Mouse (Mus musculus) frontal cortex, postnatal 36 days (tissue): Measurements from ENCODE around the gene Gtf2h1.
"Not testable (repeated sequence)": the region's sequence is repeated elsewhere in the genome, so short reads cannot be mapped to it uniquely, and the experiment has no call there.

Experiments used
- DNase-seq, 2 experiments: peaks; one replicate each; pipeline ENCODE4 v3.0.0; 2022; ENCODE audit warnings: low spot score in 2 of 2

Gene Gtf2h1

DNA sequence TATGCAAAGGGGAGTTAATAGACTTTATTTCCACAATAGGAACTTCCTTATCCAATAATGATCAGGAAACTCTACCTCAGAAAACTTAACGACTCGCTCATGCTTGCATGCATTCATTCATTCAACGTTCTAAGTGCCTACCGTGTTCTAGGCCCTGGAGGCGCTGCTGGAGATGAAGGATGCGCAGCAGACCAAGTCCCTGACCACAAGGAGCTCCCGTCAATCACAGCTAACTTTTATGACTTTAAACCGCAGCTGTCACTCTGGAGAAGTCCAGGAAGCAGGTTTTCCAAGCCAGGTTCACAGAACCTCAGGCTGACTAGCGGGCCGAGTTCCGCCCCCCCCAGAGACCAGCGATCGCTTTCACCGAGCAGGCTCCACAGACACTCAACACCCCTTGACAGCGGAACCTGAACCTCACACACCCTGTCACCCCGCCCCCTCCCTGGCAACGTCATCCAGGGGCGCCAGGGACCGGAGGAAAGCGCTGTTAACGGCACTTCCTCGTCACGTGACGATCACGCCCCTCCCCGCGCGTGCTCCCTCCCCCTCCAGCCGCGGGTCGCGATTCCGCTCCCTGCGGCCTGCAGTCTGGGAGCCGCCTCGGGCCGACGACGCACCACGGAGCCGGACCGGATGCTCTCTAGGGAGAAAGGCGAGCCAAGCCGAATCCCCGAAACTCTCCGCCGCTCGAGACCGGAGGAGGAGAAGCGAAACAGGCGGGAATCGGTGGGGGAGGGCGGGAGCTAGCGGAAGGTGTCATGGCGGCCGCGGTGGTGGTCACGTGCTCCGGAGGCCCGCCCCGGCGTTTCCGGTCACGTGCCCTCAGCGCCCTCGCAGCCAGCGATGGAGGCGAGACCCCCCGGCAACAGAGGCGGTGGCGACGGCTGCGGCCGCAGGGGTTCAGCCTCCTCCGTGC lies at the start of gene Gtf2h1, which contains the start of gene Hps5:
Gtf2h1 (plus strand) TSS at position 817 of the 919 bp plus-strand sequence.
Hps5 (minus strand) TSS at position 778 of the 919 bp plus-strand sequence.
- peak; percentile 97 for DNase-seq

- no peak for DNase-seq
Observed at GRCm38 (mm10) chr7:46746381-46746780, 49.5 kb upstream of the Gtf2h1 start.

- no peak for DNase-seq
Observed at GRCm38 (mm10) chr7:46748459-46748858, 47.4 kb upstream of the Gtf2h1 start.

GRCm38 (mm10) chr7:46751490-46751889 lies 44.4 kb upstream of the Gtf2h1 start, which contains the start of gene Saa2:
TSS of gene Saa2 (plus strand) at chr7:46751790.
- no peak for DNase-seq

GRCm38 (mm10) chr7:46761049-46761795 lies 34.7 kb upstream of the Gtf2h1 start:
- DNase-seq: no peak

DNA sequence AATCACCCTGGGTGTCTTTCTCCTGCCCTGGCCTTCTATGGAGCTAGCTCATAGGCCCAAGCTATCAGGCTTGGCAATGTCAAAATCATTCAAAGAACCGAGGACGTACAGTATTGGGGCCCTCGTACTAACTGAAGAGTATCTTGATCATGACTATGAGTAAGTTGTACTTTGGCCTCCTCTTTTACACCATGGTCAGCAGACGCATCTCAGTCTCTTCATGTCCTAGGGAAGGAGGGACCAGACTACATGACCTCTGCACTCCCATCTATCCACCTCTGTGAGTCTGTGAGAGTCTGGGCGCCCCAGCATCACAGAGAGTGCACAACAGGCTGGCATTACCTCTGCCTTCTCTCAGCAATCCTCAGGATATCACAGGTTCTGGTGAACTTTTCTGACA lies 33.3 kb upstream of the Gtf2h1 start:
- DNase-seq: no peak

GRCm38 (mm10) chr7:46764672-46765071 lies 31.2 kb upstream of the Gtf2h1 start:
- DNase-seq: no peak

- DNase-seq: no peak
Observed at GRCm38 (mm10) chr7:46767371-46767770, 28.5 kb upstream of the Gtf2h1 start.

DNA sequence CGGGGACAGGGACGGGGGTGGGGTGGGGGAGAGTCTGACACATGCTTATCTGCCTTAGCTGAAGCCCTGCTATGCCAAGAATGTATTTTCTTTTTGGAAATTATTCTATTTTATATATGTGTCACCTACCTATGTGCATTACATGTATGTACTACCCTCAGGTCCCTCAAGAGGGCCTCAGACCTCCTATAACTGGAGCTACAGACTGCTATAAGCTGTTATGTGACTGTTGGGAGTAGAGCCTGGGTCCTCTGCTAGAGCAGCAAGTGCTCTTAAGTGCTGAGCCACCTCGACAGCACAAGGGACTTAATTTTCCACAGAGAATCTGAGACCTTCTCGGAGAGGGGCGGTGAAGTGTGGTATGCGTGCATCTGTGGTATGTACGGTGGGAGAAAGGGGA lies 27.5 kb upstream of the Gtf2h1 start:
- DNase-seq: no peak

GRCm38 (mm10) chr7:46770706-46771105 lies 25.2 kb upstream of the Gtf2h1 start:
- DNase-seq: peak; percentile 26 to 55

DNA sequence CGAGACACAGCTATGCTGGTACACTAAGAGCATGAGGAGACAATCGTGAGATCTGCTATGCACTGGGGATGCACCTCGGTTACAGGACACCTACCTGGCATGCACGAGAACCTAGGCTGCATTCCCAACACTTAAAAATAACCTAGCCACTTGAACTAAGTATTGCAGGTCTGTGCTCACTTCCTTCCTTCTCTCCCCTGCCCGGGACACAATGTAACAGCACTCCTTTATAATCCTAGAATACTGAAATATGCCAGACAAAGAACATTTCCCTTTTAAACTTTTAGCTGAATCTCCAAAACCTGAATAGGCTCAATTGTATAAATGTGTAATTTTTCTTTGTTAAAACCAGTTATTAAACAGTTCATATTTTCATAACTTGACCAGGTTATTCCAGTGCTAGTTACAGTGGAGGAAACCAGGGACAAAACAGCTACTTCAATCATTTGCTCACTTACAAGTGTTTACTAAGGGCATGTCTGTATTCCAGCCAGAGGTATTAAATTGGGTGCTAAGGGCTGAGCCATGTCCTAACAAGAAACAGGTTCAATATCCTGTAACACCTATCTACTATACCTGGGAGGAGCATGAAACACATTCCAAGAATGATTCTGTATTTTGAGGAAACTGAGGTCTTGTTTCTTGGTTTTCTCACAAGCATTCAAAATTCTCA lies 6.6 kb upstream of the Gtf2h1 start:
- DNase-seq: no peak

GRCm38 (mm10) chr7:46793871-46794270 lies 2.0 kb upstream of the Gtf2h1 start:
- no peak for DNase-seq

- DNase-seq: no peak
Observed at GRCm38 (mm10) chr7:46796206-46796679, 340 bp downstream of the Gtf2h1 start.

DNA sequence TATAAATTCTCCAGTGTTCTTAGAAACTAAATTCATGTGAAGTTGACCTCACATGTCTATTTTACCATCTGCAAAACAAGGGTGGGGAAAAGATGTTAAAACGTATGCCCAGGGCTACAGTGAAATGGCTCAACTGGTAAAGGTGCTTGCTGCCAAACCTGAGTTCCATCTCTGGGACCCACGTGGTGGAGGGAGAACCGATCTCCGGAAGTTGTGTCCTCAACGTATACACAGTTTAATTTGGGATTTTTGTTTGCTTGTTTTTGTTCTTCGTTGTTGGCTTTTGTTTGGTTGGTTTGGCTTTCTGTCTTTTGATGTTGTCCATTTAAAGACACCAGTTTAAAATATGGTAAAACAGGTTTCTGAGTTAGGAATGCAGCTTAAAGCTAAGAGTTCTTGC lies 876 bp downstream of the Gtf2h1 start:
- DNase-seq: no peak

DNA sequence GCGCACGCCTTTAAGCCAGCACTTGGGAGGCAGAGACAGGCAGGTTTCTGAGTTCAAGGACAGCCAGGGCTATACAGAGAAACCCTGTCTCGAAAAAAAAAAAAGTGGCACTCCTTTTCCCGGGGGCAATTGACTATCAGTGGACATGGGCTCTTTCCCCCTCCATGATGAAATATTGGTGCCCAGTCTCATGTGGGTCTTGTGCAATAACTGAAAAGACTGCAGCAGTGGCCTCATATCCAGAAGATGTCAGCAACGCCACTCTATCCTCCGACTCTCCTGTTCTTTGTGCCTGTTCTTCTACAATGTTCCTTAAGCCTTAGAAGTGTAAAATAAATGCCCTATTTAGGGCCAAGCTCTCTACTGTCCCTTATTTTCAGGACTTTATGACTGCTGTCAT lies 14.4 kb downstream of the Gtf2h1 start:
- no peak for DNase-seq

DNA sequence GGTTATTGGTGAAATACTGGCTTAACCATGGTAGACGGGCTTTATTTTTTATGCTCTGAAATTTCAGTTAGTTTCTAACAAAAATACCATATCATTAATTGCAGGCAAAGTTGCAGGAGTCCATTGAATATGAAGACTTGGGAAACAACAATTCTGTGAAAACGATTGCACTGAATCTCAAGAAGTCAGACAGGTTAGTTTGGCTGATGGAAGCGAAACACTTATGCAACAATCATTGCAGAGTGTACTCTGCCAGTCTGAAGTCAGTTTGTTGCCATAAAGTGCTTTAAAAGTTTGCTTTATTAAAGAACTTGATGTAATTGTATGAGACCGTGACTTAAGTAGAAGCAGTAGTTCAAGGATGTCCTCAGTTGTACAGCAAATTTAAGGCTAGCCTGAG lies 18.1 kb downstream of the Gtf2h1 start:
- no peak for DNase-seq

DNA sequence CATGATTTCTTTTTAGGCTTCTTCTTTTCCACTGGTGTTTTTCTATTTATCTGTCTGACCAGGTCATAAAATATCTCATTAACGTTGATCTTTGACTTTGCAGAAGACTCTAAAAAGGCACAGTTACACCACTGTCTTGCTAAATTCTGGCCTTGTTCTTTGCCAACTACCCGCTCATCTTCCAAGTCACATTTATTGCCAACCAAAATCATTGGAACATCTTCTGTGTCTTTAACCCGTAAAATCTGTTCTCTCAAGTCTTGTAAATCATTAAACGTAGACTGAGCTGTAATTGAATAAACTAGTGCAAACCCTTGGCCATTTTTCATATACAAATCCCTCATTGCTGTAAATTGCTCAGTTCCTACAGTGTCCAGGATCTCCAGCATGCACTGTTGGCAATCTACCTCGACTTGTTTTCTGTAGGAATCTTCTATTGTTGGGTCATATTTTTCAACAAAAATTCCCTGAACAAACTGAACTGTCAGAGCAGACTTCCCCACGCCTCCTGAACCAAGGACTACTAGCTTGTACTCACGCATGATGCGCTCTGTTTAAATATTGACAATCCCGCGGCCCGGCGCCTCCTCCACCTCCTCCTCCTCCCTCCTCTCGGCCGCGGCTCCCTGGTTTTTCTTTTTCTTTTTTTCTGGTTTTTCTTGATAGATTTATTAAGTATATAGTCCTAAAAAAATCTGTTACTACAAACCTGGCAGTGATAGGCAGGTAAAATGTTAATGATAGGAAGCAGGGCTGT lies 25.2 kb downstream of the Gtf2h1 start:
- not testable (repeated sequence) for DNase-seq

GRCm38 (mm10) chr7:46827046-46827802 lies 31.3 kb downstream of the Gtf2h1 start:
- DNase-seq: no peak

GRCm38 (mm10) chr7:46827803-46828184 lies 31.9 kb downstream of the Gtf2h1 start:
- DNase-seq: no peak

- no peak for DNase-seq
Observed at GRCm38 (mm10) chr7:46829911-46830310, 34.0 kb downstream of the Gtf2h1 start.
